22 mouse cellular contexts compared by ENCODE assay signal in the genomic region with DNA sequence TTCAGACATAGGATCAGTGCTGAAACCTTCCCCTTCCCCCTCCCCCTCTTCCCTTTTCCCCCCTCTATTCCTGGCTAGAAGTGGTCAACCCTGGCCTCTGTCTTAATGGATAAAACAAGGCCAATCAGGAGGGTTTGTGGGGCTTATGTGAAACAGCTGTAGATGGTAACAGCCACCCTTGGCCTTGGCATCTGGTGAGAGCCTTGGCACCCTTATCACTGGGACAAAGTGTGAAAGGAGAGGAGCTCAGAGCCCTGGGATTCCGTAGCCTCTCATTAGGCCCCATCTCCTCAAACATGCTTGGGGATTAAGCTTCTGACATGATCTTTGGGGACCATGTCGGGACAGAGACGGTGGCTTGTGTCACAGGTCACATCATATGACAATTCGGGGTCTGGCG.
DNase-seq lines count a peak whose midpoint lies in the region; ATAC-seq and TF ChIP-seq lines count a peak whose summit lies in the region.
"Had no signal": no experiment of that assay in that cellular context is flagged by ENCODE, and none has a peak within 500 bp of the region (broad histone marks: within the 10 kb centered on the region; RNA-seq: fewer than 3 reads in every experiment).

No protein-coding gene starts in this region.

- 0 out of 2 replicates have a peak, but pooled peaks cover 4% of the 10 kb centered on the region for H3K27me3 ChIP-seq in hindbrain, embryonic 10.5 days (ENCODE audit: insufficient read depth, poor library complexity, severe bottlenecking)
- no peaks in the 10 kb centered on the region for H3K27me3 ChIP-seq in hindbrain, postnatal 0 days (ENCODE audit: insufficient read depth, low read length)
- H3K27me3 ChIP-seq: forebrain, embryonic 13.5 days; heart, embryonic 13.5 days; hindbrain, embryonic 12.5 days; hindbrain, embryonic 15.5 days had no signal

- no peak for ATAC-seq in hindbrain, postnatal 0 days
- ATAC-seq: CD4-positive, CD25-positive, alpha-beta regulatory T cell, adult 4 months; forebrain, embryonic 13.5 days; forebrain, embryonic 16.5 days had no signal

- no peak overlapping the region for H3K9ac ChIP-seq in hindbrain, postnatal 0 days (replicated peaks; ENCODE audit: low read length)
- H3K9ac ChIP-seq: forebrain, embryonic 13.5 days; heart, embryonic 13.5 days; hindbrain, embryonic 12.5 days; hindbrain, embryonic 15.5 days had no signal

- peaks cover 71% of the 10 kb centered on the region for H3K4me1 ChIP-seq in hindbrain, embryonic 10.5 days (replicated peaks)
- H3K4me1 ChIP-seq in hindbrain, postnatal 0 days (ENCODE audit: insufficient read depth, low read length) = no peaks in the 10 kb centered on the region

- DNase-seq in hindbrain, embryonic 10.5 days (ENCODE audit: low spot score) = no peak
- DNase-seq in hindbrain, postnatal 0 days (ENCODE audit: low spot score) = no peak
- peak; percentile 43 for DNase-seq in ovary, adult 18-20 months (ENCODE audit: low spot score)
- no peak for DNase-seq in ovary, postnatal 10 days (ENCODE audit: low spot score)
- DNase-seq in adipocyte (ENCODE audit: low spot score) = peak; percentile 90
- no peak for DNase-seq in natural killer cell, adult 2 months (ENCODE audit: low spot score in 2 of 2)
- DNase-seq: cerebellum, adult 18-20 months; cerebellum, adult 9-10 months; cerebellum, postnatal 14 days; gastrocnemius, postnatal 10 days; gastrocnemius, postnatal 36 days; heart, adult 2 months; heart, postnatal 14 days; heart, postnatal 4 days had no signal

- H3K4me2 ChIP-seq in hindbrain, postnatal 0 days (ENCODE audit: low read depth, low read length) = no peak overlapping the region
- H3K4me2 ChIP-seq: forebrain, embryonic 13.5 days; heart, embryonic 13.5 days; hindbrain, embryonic 12.5 days; hindbrain, embryonic 15.5 days had no signal

- H3K9me3 ChIP-seq in hindbrain, embryonic 10.5 days = no peaks in the 10 kb centered on the region
- H3K9me3 ChIP-seq in hindbrain, postnatal 0 days (ENCODE audit: low read length) = no peaks in the 10 kb centered on the region
- H3K9me3 ChIP-seq: forebrain, embryonic 10.5 days; forebrain, embryonic 13.5 days; heart, embryonic 10.5 days; heart, embryonic 13.5 days; hindbrain, embryonic 12.5 days; hindbrain, embryonic 15.5 days had no signal

- no peak for TF ChIP-seq CTCF in hindbrain, postnatal 0 days (IDR thresholded peaks at IDR 0.05; ENCODE audit: low read depth)

- 92% methylated on average over 5 of the region's 5 CpGs for WGBS in hindbrain, embryonic 10.5 days
- 88% methylated on average over 5 of the region's 5 CpGs for WGBS in hindbrain, postnatal 0 days

- H3K4me3 ChIP-seq in hindbrain, embryonic 10.5 days = no peak overlapping the region
- H3K4me3 ChIP-seq in hindbrain, postnatal 0 days (ENCODE audit: low read length) = no peak overlapping the region
- H3K4me3 ChIP-seq: forebrain, embryonic 10.5 days; forebrain, embryonic 13.5 days; heart, adult 2 months; heart, embryonic 10.5 days; heart, embryonic 13.5 days; hindbrain, embryonic 12.5 days; hindbrain, embryonic 15.5 days had no signal

- H3K36me3 ChIP-seq in hindbrain, embryonic 10.5 days = no peaks in the 10 kb centered on the region
- no peaks in the 10 kb centered on the region for H3K36me3 ChIP-seq in hindbrain, postnatal 0 days (ENCODE audit: insufficient read depth, low read length)
- H3K36me3 ChIP-seq: forebrain, embryonic 10.5 days; heart, embryonic 10.5 days; heart, embryonic 13.5 days; hindbrain, embryonic 12.5 days; hindbrain, embryonic 15.5 days had no signal

- H3K27ac ChIP-seq in hindbrain, embryonic 10.5 days = peak overlapping the region; percentile 76
- no peak overlapping the region for H3K27ac ChIP-seq in hindbrain, postnatal 0 days
- H3K27ac ChIP-seq: forebrain, embryonic 13.5 days; heart, adult 2 months; heart, embryonic 10.5 days; heart, embryonic 13.5 days; hindbrain, embryonic 12.5 days; hindbrain, embryonic 15.5 days had no signal

Comparison
In these comparisons a context has a peak if more than half of its experiments do, and no peak if none do; other contexts are left out.
1. DNase-seq: peak in ovary, adult 18-20 months (single experiment) and adipocyte (single experiment); none in hindbrain, embryonic 10.5 days (single experiment), hindbrain, postnatal 0 days (single experiment), ovary, postnatal 10 days (single experiment) and natural killer cell, adult 2 months (0 of 2).